Mouse (Mus musculus) neural tube, embryonic 14.5 days (tissue): ENCODE results near the gene Crisp3. TPM values are rescaled to one million over a fixed set of nuclear protein-coding genes. Genes with fewer than 3 reads are reported as not detected.
"Not testable (repeated sequence)": the region's sequence is repeated elsewhere in the genome, so short reads cannot be mapped to it uniquely, and the experiment has no call there.

Experiments
- ATAC-seq: fragments of 200-750 bp; cut with Nextera tagmentation; 2 replicates; pipeline ENCODE4 v1.8.0; 2017; ENCODE audit warnings: low read depth, mild to moderate bottlenecking, moderate TSS enrichment, moderate library complexity
- H3K27ac ChIP-seq: fragments of 300-500 bp; sonication (generic); 2 replicates; pipeline ENCODE4 v1.5.1; 2014; ENCODE audit warnings: low read depth, mild to moderate bottlenecking, control low read depth, low read length, moderate library complexity, mixed read lengths
- H3K27me3 ChIP-seq: fragments of 300-500 bp; sonication (generic); 2 replicates; pipeline ENCODE4 v1.6.1; 2014; ENCODE audit warnings: low read length; ENCODE audit not compliant: control insufficient read depth, insufficient read depth
- H3K36me3 ChIP-seq: fragments of 300-500 bp; sonication (generic); 2 replicates; pipeline ENCODE4 v1.6.1; 2014; ENCODE audit warnings: low read length, mixed read lengths; ENCODE audit not compliant: control insufficient read depth, insufficient read depth
- H3K4me1 ChIP-seq: fragments of 300-500 bp; sonication (generic); 2 replicates; pipeline ENCODE4 v1.6.1; 2014; ENCODE audit warnings: low read length; ENCODE audit not compliant: control insufficient read depth, insufficient read depth
- H3K4me2 ChIP-seq: fragments of 300-500 bp; sonication (generic); 2 replicates; pipeline ENCODE4 v1.6.1; 2014; ENCODE audit warnings: mild to moderate bottlenecking, low read depth, low read length, control low read depth
- H3K4me3 ChIP-seq: fragments of 300-500 bp; sonication (generic); 2 replicates; pipeline ENCODE4 v1.5.1; 2014; ENCODE audit warnings: low read depth, low read length, control low read depth, mixed read lengths
- H3K9ac ChIP-seq: fragments of 300-500 bp; sonication (generic); replicated peaks from 2 replicates; pipeline ENCODE4 v1.6.1; 2014; ENCODE audit warnings: low read depth, mild to moderate bottlenecking, control low read depth, low read length, mixed read lengths
- H3K9me3 ChIP-seq: fragments of 300-500 bp; sonication (generic); 2 replicates; pipeline ENCODE4 v1.6.1; 2016; ENCODE audit warnings: low read length; ENCODE audit not compliant: control insufficient read depth
- WGBS: fragments of 180-500 bp; shearing (Covaris S2); extraction: QIAGEN DNeasy Blood & Tissue Kit; methylation state at CpG from one replicate; pipeline ENCODE4 v1.1.7; 2014; 5-methylcytosine and 5-hydroxymethylcytosine counted together
- polyA plus RNA-seq: library from polyadenylated mRNA; unstranded; fragments of >200 nt; fragmentation: Nextera tagmentation; extraction: Ambion mirVana; gene quantifications from 2 replicates; pipeline ENCODE4 v1.2.1, GENCODE M21; 2014

The Crisp3 gene
- not detected in 2 replicates for polyA plus RNA-seq

DNA sequence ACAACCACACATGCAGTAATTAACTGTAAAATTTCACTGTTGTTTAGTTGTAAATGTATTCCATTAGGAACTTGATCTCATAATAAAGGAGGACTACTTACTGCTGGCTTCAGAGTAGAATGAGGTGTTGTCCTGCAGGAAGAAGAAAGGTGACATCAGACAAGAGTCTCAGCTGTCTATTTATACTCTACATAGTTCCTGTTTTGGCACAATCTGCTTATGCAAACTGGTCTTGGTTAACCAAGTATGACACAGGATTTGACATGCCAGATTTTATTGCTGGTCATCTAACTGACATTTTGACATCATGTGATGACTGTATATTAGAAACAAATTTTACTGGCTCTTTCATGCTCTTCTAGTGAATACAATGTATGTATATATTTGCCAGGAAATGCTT, at the start of gene Crisp3:
Gene Crisp3, minus strand, starts transcription at position 154 of the 400 bp plus-strand sequence.
- no peak for ATAC-seq
- Histone ChIP-seq H3K9ac (no peak within 1 kb of the TSS), H3K27me3 (no peaks in the 10 kb centered on the region)

DNA sequence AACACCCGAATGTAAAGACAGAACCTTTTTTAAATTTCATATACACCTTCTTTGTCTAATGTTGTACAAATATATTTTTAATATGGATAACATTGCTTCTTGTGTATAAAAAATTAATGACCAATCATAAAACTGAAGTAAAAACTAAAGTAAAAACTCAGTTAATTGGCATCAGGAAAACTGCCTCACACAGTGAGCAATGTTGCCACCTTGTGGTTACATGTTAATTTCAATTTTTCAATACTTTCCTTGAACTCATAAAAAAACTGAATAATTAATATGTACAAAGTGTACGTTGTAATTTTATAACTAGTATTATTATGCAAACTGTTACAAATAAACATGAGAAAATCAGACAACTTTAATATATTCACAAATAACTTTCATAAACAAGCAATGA, 43.3 kb upstream of the Crisp3 start:
- Histone ChIP-seq H3K9me3 (no peaks in the 10 kb centered on the region), H3K27ac (no peak overlapping the region), H3K4me2 (no peak overlapping the region), H3K9ac (no peak overlapping the region), H3K27me3 (no peaks in the 10 kb centered on the region), H3K4me1 (no peaks in the 10 kb centered on the region), H3K36me3 (no peaks in the 10 kb centered on the region), H3K4me3 (no peak overlapping the region)
- no peak for ATAC-seq
- 85% methylated on average over 2 of the region's 2 CpGs for WGBS

More for the DNA sequence above, at the start of gene Crisp3:
- Histone ChIP-seq H3K36me3 (no peaks in the 10 kb centered on the region), H3K4me1 (no peaks in the 10 kb centered on the region), H3K4me2 (no peak within 1 kb of the TSS), H3K9me3 (no peaks in the 10 kb centered on the region), H3K4me3 (no peak within 1 kb of the TSS), H3K27ac (no peak within 1 kb of the TSS)

DNA sequence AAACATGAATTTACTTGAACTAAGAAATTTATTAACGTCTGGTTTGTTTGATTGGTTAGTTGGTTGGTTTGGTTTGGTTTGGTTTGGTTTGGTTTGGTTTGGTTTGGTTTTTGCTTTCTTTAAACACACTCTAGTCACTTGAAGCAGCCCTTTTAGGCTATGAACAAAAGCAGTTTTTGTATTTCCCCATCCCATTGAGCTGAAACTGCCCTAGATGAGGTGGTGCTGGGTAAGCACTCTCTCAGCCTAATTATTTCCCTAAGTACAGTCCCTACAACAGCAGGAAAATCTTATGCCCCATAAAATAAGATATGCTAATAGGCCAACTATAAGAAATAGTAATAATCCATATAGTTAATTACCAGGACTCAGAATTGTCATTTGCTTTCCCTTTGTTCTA, 33.4 kb upstream of the Crisp3 start:
- Histone ChIP-seq H3K27ac (no peak overlapping the region), H3K4me2 (no peak overlapping the region), H3K9ac (no peak overlapping the region), H3K27me3 (no peaks in the 10 kb centered on the region), H3K9me3 (no peaks in the 10 kb centered on the region), H3K36me3 (no peaks in the 10 kb centered on the region), H3K4me1 (no peaks in the 10 kb centered on the region), H3K4me3 (no peak overlapping the region)
- WGBS, result 84% methylated on average over 1 of the region's 1 CpGs
- no peak for ATAC-seq

DNA sequence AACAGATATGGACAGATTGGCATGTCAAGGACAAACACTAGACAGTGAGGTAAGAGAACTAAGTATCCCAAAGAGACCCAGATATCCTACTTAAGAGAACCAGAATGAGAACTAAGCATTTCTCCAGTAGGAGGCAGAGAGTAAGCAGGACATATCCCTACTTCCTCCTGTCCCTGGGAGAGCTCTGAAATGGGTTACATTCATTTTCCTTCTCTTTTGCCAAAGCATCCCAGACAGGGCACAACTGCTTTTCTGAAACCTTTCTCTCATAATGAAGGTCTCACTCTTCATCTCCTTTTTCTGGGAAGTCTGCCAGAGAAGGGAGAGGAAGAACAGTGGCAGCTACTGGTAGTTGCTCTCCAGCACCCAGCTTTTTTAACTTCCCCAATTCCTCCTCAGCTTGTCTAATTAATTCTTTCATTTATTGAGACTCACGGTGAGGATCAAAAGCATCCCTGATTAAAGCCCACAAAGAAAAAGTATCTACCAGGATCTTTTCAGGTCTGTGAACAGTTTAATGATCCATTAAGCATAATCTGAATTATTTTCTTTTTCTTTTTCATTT, 32.9 kb upstream of the Crisp3 start:
- H3K27me3 ChIP-seq, result no peaks in the 10 kb centered on the region
- H3K9ac ChIP-seq, result no peak overlapping the region
- no peaks in the 10 kb centered on the region for H3K9me3 ChIP-seq
- H3K27ac ChIP-seq, result no peak overlapping the region
- H3K36me3 ChIP-seq, result no peaks in the 10 kb centered on the region
- H3K4me1 ChIP-seq, result no peaks in the 10 kb centered on the region
- no peak overlapping the region for H3K4me2 ChIP-seq
- no peak for ATAC-seq
- WGBS, result 47% methylated on average over 1 of the region's 1 CpGs
- H3K4me3 ChIP-seq, result no peak overlapping the region

- Histone ChIP-seq H3K27me3 (no peaks in the 10 kb centered on the region), H3K36me3 (no peaks in the 10 kb centered on the region), H3K4me2 (no peak overlapping the region), H3K27ac (no peak overlapping the region), H3K4me3 (no peak overlapping the region), H3K4me1 (no peaks in the 10 kb centered on the region), H3K9me3 (no peaks in the 10 kb centered on the region), H3K9ac (no peak overlapping the region)
- ATAC-seq, result no peak
- 93% methylated on average over 1 of the region's 1 CpGs for WGBS
Measured at GRCm38 (mm10) chr17:40252487-40252886, 10.4 kb upstream of the Crisp3 start.

GRCm38 (mm10) chr17:40208540-40208939, 33.5 kb downstream of the Crisp3 start, which contains the start of gene Pgk2:
Gene Pgk2 (minus strand): TSS chr17:40208640.
- Histone ChIP-seq H3K27ac (no peak within 1 kb of the TSS), H3K9ac (no peak within 1 kb of the TSS), H3K4me3 (no peak within 1 kb of the TSS), H3K4me2 (no peak within 1 kb of the TSS), H3K36me3 (no peaks in the 10 kb centered on the region), H3K9me3 (no peaks in the 10 kb centered on the region), H3K4me1 (no peaks in the 10 kb centered on the region), H3K27me3 (no peaks in the 10 kb centered on the region)
- WGBS, result 78% methylated on average over 4 of the region's 4 CpGs
- no peak for ATAC-seq

DNA sequence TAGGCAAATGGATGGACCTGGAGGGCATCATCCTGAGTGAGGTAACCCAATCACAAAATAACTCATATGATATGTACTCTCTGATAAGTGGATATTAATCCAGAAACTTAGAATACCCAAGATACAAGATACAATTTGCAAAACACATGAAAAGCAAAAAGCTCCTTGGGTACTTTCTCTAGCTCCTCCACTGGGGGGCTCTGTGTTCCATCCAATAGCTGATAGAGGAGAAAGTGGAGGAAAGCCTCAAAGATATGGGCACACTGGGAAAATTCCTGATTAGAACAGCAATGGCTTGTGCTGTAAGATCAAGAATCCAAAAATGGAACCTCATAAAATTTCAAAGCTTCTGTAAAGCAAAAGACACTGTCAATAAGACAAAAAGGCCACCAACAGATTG, 40.3 kb downstream of the Crisp3 start:
- H3K9ac ChIP-seq, H3K4me3 ChIP-seq, H3K27ac ChIP-seq, H3K36me3 ChIP-seq, H3K9me3 ChIP-seq, ATAC-seq, H3K27me3 ChIP-seq, H3K4me2 ChIP-seq, H3K4me1 ChIP-seq: not testable (repeated sequence)

DNA sequence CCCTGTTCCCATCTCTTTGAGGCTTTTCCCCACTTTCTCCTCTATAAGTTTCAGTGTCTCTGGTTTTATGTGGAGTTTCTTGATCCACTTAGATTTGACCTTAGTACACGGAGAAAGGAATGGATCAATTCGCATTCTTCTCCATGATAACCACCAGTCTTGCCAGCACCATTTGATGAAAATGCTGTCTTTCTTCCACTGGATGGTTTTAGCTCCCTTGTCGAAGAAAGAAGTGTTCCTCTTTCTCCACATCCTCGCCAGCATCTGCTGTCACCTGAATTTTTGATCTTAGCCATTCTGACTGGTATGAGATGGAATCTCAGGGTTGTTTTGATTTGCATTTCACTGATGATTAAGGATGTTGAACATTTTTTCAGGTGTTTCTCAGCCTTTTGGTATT, 51.9 kb downstream of the Crisp3 start:
- H3K9ac ChIP-seq, H3K36me3 ChIP-seq, H3K4me3 ChIP-seq, H3K9me3 ChIP-seq, H3K27ac ChIP-seq, H3K4me1 ChIP-seq, H3K4me2 ChIP-seq, ATAC-seq, H3K27me3 ChIP-seq: not testable (repeated sequence)
- WGBS, result 86% methylated on average over 4 of the region's 4 CpGs
